In the genomic region with DNA sequence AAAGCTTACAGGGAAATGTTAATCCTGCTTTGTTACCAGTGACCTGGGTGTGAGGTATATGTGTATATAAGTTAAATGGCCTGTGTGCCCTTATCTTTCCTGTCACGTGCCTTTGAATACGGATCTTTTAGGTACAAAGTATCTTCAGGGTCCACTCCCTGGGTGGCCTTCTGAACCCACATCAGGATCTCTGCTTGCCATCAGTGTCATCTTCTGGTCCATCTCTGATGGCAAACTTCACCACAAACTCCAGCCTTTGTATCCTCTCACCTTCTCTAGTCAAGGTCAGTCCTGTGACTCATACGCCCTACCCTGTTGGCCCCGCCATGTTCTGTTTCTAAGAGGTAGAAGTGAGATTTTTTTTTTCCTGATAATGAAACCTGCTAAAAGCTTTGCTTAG, we compare ENCODE assay signal across 9 mouse cellular contexts. TPM values are rescaled to one million over a fixed set of nuclear protein-coding genes. Genes with fewer than 3 reads are reported as not detected.
DNase-seq lines count a peak whose midpoint lies in the region; ATAC-seq and TF ChIP-seq lines count a peak whose summit lies in the region.
"Had no signal": no experiment of that assay in that cellular context is flagged by ENCODE, and none has a peak within 500 bp of the region (broad histone marks: within the 10 kb centered on the region; RNA-seq: fewer than 3 reads in every experiment).

A gene (plus strand): TSS at position 301 of the 400 bp plus-strand sequence.

- no peaks in the 10 kb centered on the region for H3K27me3 ChIP-seq in kidney, postnatal 0 days (ENCODE audit: insufficient read depth, low read length)
- peaks cover 23% of the 10 kb centered on the region for H3K27me3 ChIP-seq in heart, embryonic 10.5 days (ENCODE audit: insufficient read depth, poor library complexity, severe bottlenecking)
- no peaks in the 10 kb centered on the region; the same call in 1 of the 2 replicates for H3K27me3 ChIP-seq in forebrain, embryonic 12.5 days
- H3K27me3 ChIP-seq: midbrain, embryonic 13.5 days had no signal

- H3K36me3 ChIP-seq in kidney, postnatal 0 days (ENCODE audit: insufficient read depth, low read length) = no peaks in the 10 kb centered on the region
- H3K36me3 ChIP-seq in heart, embryonic 10.5 days = no peaks in the 10 kb centered on the region
- no peaks in the 10 kb centered on the region for H3K36me3 ChIP-seq in forebrain, embryonic 12.5 days (replicated peaks)
- H3K36me3 ChIP-seq: midbrain, embryonic 13.5 days had no signal

- no peak for DNase-seq in kidney, postnatal 0 days (ENCODE audit: low spot score)
- no peak for DNase-seq in kidney, postnatal 25 days
- peak; percentile 17 for DNase-seq in adrenal gland, postnatal 14 days
- no peak for DNase-seq in heart, embryonic 10.5 days (ENCODE audit: low spot score)
- DNase-seq in left cerebral cortex, adult 18-20 months (ENCODE audit: low spot score in 2 of 2) = no peak
- DNase-seq in retina, embryonic 14.5 days (ENCODE audit: low spot score) = no peak

- H3K4me3 ChIP-seq in kidney, postnatal 0 days (replicated peaks; ENCODE audit: low read depth, low read length) = no peak within 1 kb of the TSS
- no peak within 1 kb of the TSS for H3K4me3 ChIP-seq in heart, embryonic 10.5 days
- no peak within 1 kb of the TSS for H3K4me3 ChIP-seq in forebrain, embryonic 12.5 days (replicated peaks)
- H3K4me3 ChIP-seq: midbrain, embryonic 13.5 days had no signal

- no peak for ATAC-seq in kidney, postnatal 0 days (replicated peaks; ENCODE audit: low FRiP score, low read depth)
- ATAC-seq in megakaryocyte progenitor cell, adult 5-6 weeks (replicated peaks; ENCODE audit: poor library complexity) = no peak
- no peak for ATAC-seq in forebrain, embryonic 12.5 days (ENCODE audit: low FRiP score)
- ATAC-seq: midbrain, embryonic 13.5 days had no signal

- WGBS in kidney, postnatal 0 days = 64% methylated on average over 4 of the region's 4 CpGs
- WGBS in heart, embryonic 10.5 days = 72% methylated on average over 4 of the region's 4 CpGs
- 90% methylated on average over 4 of the region's 4 CpGs for WGBS in forebrain, embryonic 12.5 days

- TF ChIP-seq CTCF in kidney, postnatal 0 days (IDR thresholded peaks at IDR 0.05; ENCODE audit: low read depth) = no peak

- H3K9me3 ChIP-seq in kidney, postnatal 0 days (replicated peaks; ENCODE audit: low read length) = no peaks in the 10 kb centered on the region
- H3K9me3 ChIP-seq in heart, embryonic 10.5 days = no peaks in the 10 kb centered on the region
- no peaks in the 10 kb centered on the region for H3K9me3 ChIP-seq in forebrain, embryonic 12.5 days
- H3K9me3 ChIP-seq: midbrain, embryonic 13.5 days had no signal

- H3K27ac ChIP-seq in kidney, postnatal 0 days = no peak within 1 kb of the TSS
- no peak within 1 kb of the TSS for H3K27ac ChIP-seq in heart, embryonic 10.5 days
- no peak within 1 kb of the TSS for H3K27ac ChIP-seq in forebrain, embryonic 12.5 days
- H3K27ac ChIP-seq: midbrain, embryonic 13.5 days had no signal

- H3K4me2 ChIP-seq in kidney, postnatal 0 days (ENCODE audit: low read length) = peak within 1 kb of the TSS; percentile 14; the same call in 1 of the 2 replicates
- no peak within 1 kb of the TSS for H3K4me2 ChIP-seq in forebrain, embryonic 12.5 days
- H3K4me2 ChIP-seq: midbrain, embryonic 13.5 days had no signal

- no peak within 1 kb of the TSS for H3K9ac ChIP-seq in kidney, postnatal 0 days (ENCODE audit: low read depth, low read length)
- H3K9ac ChIP-seq in forebrain, embryonic 12.5 days = no peak within 1 kb of the TSS; the same call in 1 of the 2 replicates
- H3K9ac ChIP-seq: midbrain, embryonic 13.5 days had no signal

- H3K4me1 ChIP-seq in kidney, postnatal 0 days (replicated peaks; ENCODE audit: insufficient read depth, low read length) = no peaks in the 10 kb centered on the region
- H3K4me1 ChIP-seq in heart, embryonic 10.5 days = peaks cover 30% of the 10 kb centered on the region
- H3K4me1 ChIP-seq in forebrain, embryonic 12.5 days = no peaks in the 10 kb centered on the region
- H3K4me1 ChIP-seq: midbrain, embryonic 13.5 days had no signal

RNA-seq across cellular contexts. Expression of the gene that starts here (rescaled TPM):
- 14.0 and 14.1 TPM in 2 replicates for polyA plus RNA-seq in kidney, postnatal 0 days (2015; fragmentation: Nextera tagmentation; extraction: Ambion mirVana)
- 18.7 and 19.3 TPM in 2 replicates for total RNA-seq in adrenal gland, postnatal 14 days (2021)
- polyA plus RNA-seq in heart, embryonic 10.5 days (2016; fragmentation: Nextera tagmentation; extraction: Ambion mirVana) = 7.4 and 11.4 TPM in 2 replicates
- total RNA-seq in megakaryocyte progenitor cell, adult 5-6 weeks (2015) = 24.8 and 25.3 TPM in 2 replicates
- 22.8 and 29.8 TPM in 2 replicates for total RNA-seq in megakaryocyte progenitor cell, adult 5-6 weeks (2017)
- 1 to 10 TPM; 5.7 TPM for total RNA-seq in left cerebral cortex, adult 18-20 months (2021)
- 5.2 and 8.5 TPM in 2 replicates for polyA plus RNA-seq in forebrain, embryonic 12.5 days (2016; fragmentation: Nextera tagmentation; extraction: Ambion mirVana)
